Mouse (Mus musculus) lung, postnatal 0 days (tissue): ENCODE data around the gene Rnf215.

Source experiments
- CTCF ChIP-seq: IDR thresholded peaks from 2 replicates; pipeline ENCODE4 v1.5.1; 2016; ENCODE audit warnings: antibody characterized with exemption, mild to moderate bottlenecking
- EP300 ChIP-seq: IDR thresholded peaks from 2 replicates; pipeline ENCODE4 v1.6.1; 2016; ENCODE audit warnings: antibody characterized with exemption, mild to moderate bottlenecking, control low read depth

- TF ChIP-seq CTCF (no peak), EP300 (no peak)
Measured at GRCm38 (mm10) chr11:4113496-4113895, 21.5 kb upstream of the Rnf215 start.
